Mouse (Mus musculus) heart, adult 18-20 months (tissue): ENCODE measurements around the gene Fcnb. TPM values are rescaled to one million over a fixed set of nuclear protein-coding genes. Genes with fewer than 3 reads are reported as not detected.
A peak's percentile ranks its signal among the peaks of the same experiment; 100 is the strongest.

Source experiments
- DNase-seq, 2 experiments: peaks; one replicate each; pipeline ENCODE4 v3.0.0; 2021 to 2022; ENCODE audit warnings: mixed read lengths in 1 of 2
- total RNA-seq, 2 experiments: library from RNA; stranded (reverse); gene quantifications; 2 replicates each; pipeline ENCODE4 v1.2.3; 2021

Fcnb gene
- total RNA-seq, 2 experiments from 2014 or later = not detected

GRCm38 (mm10) chr2:28075616-28076187, 9.0 kb downstream of the Fcnb start:
- no peak for DNase-seq

GRCm38 (mm10) chr2:28068537-28068878, 16.2 kb downstream of the Fcnb start:
- DNase-seq = no peak

- DNase-seq = no peak
Observed at GRCm38 (mm10) chr2:28067821-28068536, 16.7 kb downstream of the Fcnb start.

- DNase-seq = peak in 1 of 2 experiments; percentile 16
Observed at GRCm38 (mm10) chr2:28067175-28067574, 17.5 kb downstream of the Fcnb start.

GRCm38 (mm10) chr2:28066686-28067085, 18.0 kb downstream of the Fcnb start:
- no peak for DNase-seq

GRCm38 (mm10) chr2:28065081-28065651, 19.5 kb downstream of the Fcnb start:
- DNase-seq = no peak

- no peak for DNase-seq
Observed at GRCm38 (mm10) chr2:28064339-28065080, 20.2 kb downstream of the Fcnb start.

GRCm38 (mm10) chr2:28063711-28064338, 20.9 kb downstream of the Fcnb start:
- no peak for DNase-seq

GRCm38 (mm10) chr2:28059922-28060321, 24.8 kb downstream of the Fcnb start:
- no peak for DNase-seq

- DNase-seq = no peak
Observed at GRCm38 (mm10) chr2:28047092-28047491, 37.6 kb downstream of the Fcnb start.

- DNase-seq = no peak
Observed at GRCm38 (mm10) chr2:28046311-28046710, 38.4 kb downstream of the Fcnb start.

- DNase-seq = no peak
Observed at GRCm38 (mm10) chr2:28044920-28045598, 39.6 kb downstream of the Fcnb start.

- DNase-seq = no peak
Observed at GRCm38 (mm10) chr2:28040466-28040865, 44.2 kb downstream of the Fcnb start.

- DNase-seq = no peak
Observed at GRCm38 (mm10) chr2:28039647-28040325, 44.9 kb downstream of the Fcnb start.

GRCm38 (mm10) chr2:28038391-28039096, 46.1 kb downstream of the Fcnb start:
- peak; percentile 54 to 65 for DNase-seq

- DNase-seq = peak; percentile 12 to 13
Observed at GRCm38 (mm10) chr2:28037505-28038390, 46.9 kb downstream of the Fcnb start.

- DNase-seq = no peak
Observed at GRCm38 (mm10) chr2:28036788-28037187, 47.9 kb downstream of the Fcnb start.

- DNase-seq = no peak
Observed at GRCm38 (mm10) chr2:28034011-28034710, 50.5 kb downstream of the Fcnb start.

GRCm38 (mm10) chr2:28032469-28032868, 52.2 kb downstream of the Fcnb start:
- DNase-seq = no peak
